Comparison of ENCODE assay signal across 13 mouse cellular contexts in genomic region chr13:15982041-15982440, GRCm38 (mm10).
"Had no signal": no experiment of that assay in that cellular context is flagged by ENCODE, and none has a peak within 500 bp of the region (broad histone marks: within the 10 kb centered on the region; RNA-seq: fewer than 3 reads in every experiment).

No protein-coding gene starts in this region.

- DNase-seq: kidney, adult 18-20 months; kidney, postnatal 10 days; kidney, postnatal 4 days; lung, adult 18-20 months; lung, postnatal 36 days; spleen, adult 18-20 months; thymus, adult 2 months; thymus, postnatal 25 days had no signal

- H3K36me3 ChIP-seq: intestine, embryonic 15.5 days; limb, embryonic 13.5 days; midbrain, embryonic 13.5 days had no signal

- H3K27ac ChIP-seq: intestine, embryonic 15.5 days; layer of hippocampus, adult 2 months; limb, embryonic 13.5 days; liver, embryonic 14.5 days; midbrain, embryonic 13.5 days had no signal

- ATAC-seq: intestine, embryonic 15.5 days; midbrain, embryonic 13.5 days had no signal

- H3K4me3 ChIP-seq: intestine, embryonic 15.5 days; layer of hippocampus, adult 2 months; limb, embryonic 13.5 days; midbrain, embryonic 13.5 days had no signal

- H3K4me1 ChIP-seq: intestine, embryonic 15.5 days; limb, embryonic 13.5 days; midbrain, embryonic 13.5 days had no signal

- H3K4me2 ChIP-seq: intestine, embryonic 15.5 days; limb, embryonic 13.5 days; midbrain, embryonic 13.5 days had no signal

- H3K9ac ChIP-seq: intestine, embryonic 15.5 days; limb, embryonic 13.5 days; liver, embryonic 14.5 days; midbrain, embryonic 13.5 days had no signal

- H3K9me3 ChIP-seq: intestine, embryonic 15.5 days; limb, embryonic 13.5 days; midbrain, embryonic 13.5 days had no signal

- H3K27me3 ChIP-seq: intestine, embryonic 15.5 days; limb, embryonic 13.5 days; midbrain, embryonic 13.5 days had no signal
